Mouse (Mus musculus) effector memory CD4-positive, alpha-beta T cell, adult 5 months (primary cell): ENCODE data around the gene AY074887. TPM values are rescaled to one million over a fixed set of nuclear protein-coding genes. Genes with fewer than 3 reads are reported as not detected.

Experiments used
- polyA plus RNA-seq: library from polyadenylated mRNA; unstranded; fragments of 100-300 nt; shearing (Covaris generic); gene quantifications from one replicate; pipeline ENCODE4 v1.2.1, GENCODE M21; 2017

The AY074887 gene
- 0.67 TPM for polyA plus RNA-seq

DNA sequence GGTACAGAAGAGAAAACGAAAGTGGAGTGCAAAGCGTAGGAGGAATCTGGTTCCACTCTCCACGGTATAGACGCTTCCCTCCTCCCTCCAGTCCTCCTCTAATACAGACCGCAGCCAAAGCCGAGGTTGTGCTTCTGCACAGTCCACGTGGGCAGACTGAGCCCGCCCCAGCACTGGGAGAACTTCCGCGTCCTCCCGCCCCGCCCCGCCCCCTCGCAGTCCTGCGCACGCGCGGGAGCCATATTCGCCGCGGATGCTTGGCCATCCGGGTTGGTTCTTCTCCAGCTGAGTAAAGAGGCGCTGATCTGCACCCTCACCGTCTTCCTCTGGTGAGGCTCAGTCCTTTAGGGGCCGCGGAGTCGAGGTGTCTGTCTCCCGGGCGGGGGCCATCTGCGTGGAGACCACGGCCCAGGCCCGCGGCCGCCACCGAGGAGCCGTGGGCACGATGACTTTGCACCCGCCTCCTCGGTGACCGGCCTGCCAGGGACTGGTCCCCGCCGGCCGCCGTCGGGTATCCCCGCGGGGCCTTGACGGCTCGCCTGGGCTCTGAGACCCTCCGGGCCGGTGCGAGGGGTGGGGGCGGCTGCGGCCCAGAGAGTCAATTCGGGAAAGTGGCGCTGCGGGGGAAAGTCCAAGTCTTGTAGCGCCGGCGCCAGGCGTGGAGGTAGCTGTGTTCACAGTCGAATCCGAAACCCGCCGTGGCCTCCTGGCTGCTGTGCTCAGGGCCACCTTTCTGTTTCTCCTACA lies at the start of gene AY074887, which contains the start of gene Psma4:
Gene AY074887, minus strand, starts transcription at position 424 of the 747 bp plus-strand sequence.
Gene Psma4, plus strand, starts transcription at position 216 of the 747 bp plus-strand sequence.

DNA sequence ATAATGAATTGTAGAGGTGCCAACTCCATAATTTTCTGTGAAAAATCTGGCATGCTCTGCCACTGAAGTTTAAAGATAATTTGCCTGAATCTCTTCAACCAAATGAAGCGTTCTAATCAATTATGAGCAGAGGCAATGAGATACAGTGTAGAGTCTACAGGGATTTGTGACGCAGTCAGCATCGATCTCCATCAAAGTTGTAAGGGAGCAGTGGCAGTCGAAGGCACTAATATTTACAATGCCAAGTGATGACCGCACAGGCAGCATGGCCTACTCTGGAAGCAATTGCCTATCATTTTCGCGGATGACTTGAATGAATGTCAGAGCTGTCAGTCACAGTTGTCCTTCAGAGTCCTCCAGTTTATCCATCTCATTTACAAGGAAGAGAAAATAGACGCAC lies 29.9 kb upstream of the AY074887 start, which contains the start of gene Chrna5:
Gene Chrna5, plus strand, starts transcription at position 207 of the 400 bp plus-strand sequence.

GRCm38 (mm10) chr9:54917010-54917677 lies 33.7 kb downstream of the AY074887 start, which contains the start of gene Hykk:
Gene Hykk, plus strand, starts transcription at chr9:54917283.

Other genes with a start within 250 kb of the AY074887 start
- 58.7 TPM for gene Wdr61, start 216.5 kb downstream of the AY074887 start, polyA plus RNA-seq
- gene Crabp1, start 186.2 kb downstream of the AY074887 start, polyA plus RNA-seq = not detected
- 15.2 TPM for gene Ireb2, start 87.2 kb downstream of the AY074887 start, polyA plus RNA-seq
- gene Hykk, start 33.7 kb downstream of the AY074887 start, polyA plus RNA-seq = 0.34 TPM
- 115 TPM for gene Psma4, start 208 bp downstream of the AY074887 start, polyA plus RNA-seq
- gene Chrna5, start 29.9 kb upstream of the AY074887 start, polyA plus RNA-seq = not detected
- 0.11 TPM for gene Chrna3, start 75.6 kb upstream of the AY074887 start, polyA plus RNA-seq
- gene Chrnb4, start 97.8 kb upstream of the AY074887 start, polyA plus RNA-seq = not detected
- gene Ube2q2, start 197.9 kb upstream of the AY074887 start, polyA plus RNA-seq = 54.3 TPM